Mouse (Mus musculus): Measurements from ENCODE around the gene Ss18l1.
A peak's percentile ranks its signal among the peaks of the same experiment; 100 is the strongest.

DNA sequence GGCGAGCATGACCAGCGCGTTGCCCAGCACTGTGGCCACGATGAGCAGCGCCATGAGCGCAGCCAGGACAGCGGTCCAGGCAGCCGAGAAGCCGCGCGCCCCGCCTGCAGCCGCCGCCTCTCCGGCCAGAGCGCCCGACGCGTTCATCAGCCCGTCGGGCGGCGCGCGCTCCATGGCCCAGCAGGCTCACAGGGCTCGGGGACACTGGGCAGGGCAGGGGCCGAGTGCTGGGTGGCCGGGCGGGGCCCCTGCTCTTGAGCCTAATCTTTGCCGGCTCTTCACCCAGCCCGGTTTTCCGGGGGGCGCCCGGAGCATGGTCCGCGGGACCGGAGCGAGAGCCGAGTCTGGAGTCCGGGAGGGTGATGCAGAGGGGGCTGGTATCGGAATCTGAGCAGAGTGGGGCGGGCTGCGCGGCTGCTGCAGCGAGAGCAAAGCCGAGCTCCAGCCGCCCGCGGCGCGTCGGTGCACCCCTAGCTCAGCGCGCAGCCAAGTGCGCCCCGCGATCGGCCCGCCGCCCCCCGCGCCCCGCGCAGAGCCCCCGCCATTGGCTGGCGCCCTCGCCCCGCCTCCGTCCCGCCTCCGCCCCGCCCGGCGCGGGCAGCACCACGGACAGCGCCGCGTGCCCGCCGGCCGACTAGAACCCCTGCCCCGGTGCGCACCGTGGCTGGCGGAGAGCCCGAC is 61.8 kb downstream of the Ss18l1 start, which contains the start of gene Hrh3:
- TF ChIP-seq SIN3A (IDR thresholded peaks at IDR 0.05; ENCODE audit: low read length) (peak; percentile 44; the same call in 1 of the 2 replicates), POLR2A (IDR thresholded peaks at IDR 0.05; ENCODE audit: low read depth, low read length) (no peak), CTCF (conservative IDR thresholded peaks at IDR 0.05 in 1 of 2, IDR thresholded peaks at IDR 0.05 in 1 of 2; ENCODE audit: low read depth in 2 of 2, low read length in 2 of 2) (no peak), KAT2A (IDR thresholded peaks at IDR 0.05; ENCODE audit: insufficient replicate concordance, low read length) (no peak), ZC3H11A (IDR thresholded peaks at IDR 0.05; ENCODE audit: low read depth, low read length) (no peak), RCOR1 (conservative IDR thresholded peaks at IDR 0.05; ENCODE audit: low read depth, low read length) (no peak), EP300 (IDR thresholded peaks at IDR 0.05; ENCODE audit: low read length) (no peak)
